Comparison of ENCODE assay signal across 8 mouse cellular contexts in the genomic region with DNA sequence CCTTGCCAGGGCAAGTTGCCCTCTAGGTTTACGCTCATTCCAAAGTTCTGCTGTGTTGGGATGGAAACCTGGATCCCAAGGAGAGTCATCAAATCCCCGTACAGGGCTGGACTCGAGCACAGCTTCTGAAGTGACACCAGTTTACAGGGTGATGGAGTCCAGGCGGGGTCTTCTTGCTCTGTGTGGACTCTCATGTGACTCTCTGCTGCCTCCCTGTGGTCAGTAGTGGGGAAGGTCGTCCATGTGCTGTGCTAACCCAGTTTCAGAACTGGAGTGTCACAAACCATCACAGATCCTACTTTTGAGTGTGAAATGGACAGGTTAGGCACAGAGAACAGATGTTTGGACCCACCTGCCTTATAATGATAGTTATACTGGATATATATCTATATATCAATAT. TPM values are rescaled to one million over a fixed set of nuclear protein-coding genes. Genes with fewer than 3 reads are reported as not detected.
DNase-seq lines count a peak whose midpoint lies in the region; ATAC-seq lines count a peak whose summit lies in the region.

No protein-coding gene starts in this region.

- H3K27me3 ChIP-seq in limb, embryonic 12.5 days, result no peaks in the 10 kb centered on the region
- H3K27me3 ChIP-seq in stomach, embryonic 14.5 days (ENCODE audit: control insufficient read depth, insufficient read depth, low read length), result no peaks in the 10 kb centered on the region

- ATAC-seq in limb, embryonic 12.5 days (ENCODE audit: insufficient number of reproducible peaks, insufficient read depth, low FRiP score, low TSS enrichment, low read depth), result peak; percentile 52; the same call in 1 of the 2 replicates
- ATAC-seq in stomach, embryonic 14.5 days (ENCODE audit: insufficient number of reproducible peaks, insufficient read depth, low FRiP score, low read depth), result peak; percentile 78; the same call in 1 of the 2 replicates

- H3K4me2 ChIP-seq in limb, embryonic 12.5 days, result no peak overlapping the region
- H3K4me2 ChIP-seq in stomach, embryonic 14.5 days (replicated peaks; ENCODE audit: low read depth, low read length), result no peak overlapping the region

- H3K36me3 ChIP-seq in limb, embryonic 12.5 days, result no peaks in the 10 kb centered on the region
- H3K36me3 ChIP-seq in stomach, embryonic 14.5 days (ENCODE audit: control insufficient read depth, insufficient read depth, low read length), result no peaks in the 10 kb centered on the region

- 20% methylated on average over 5 of the region's 5 CpGs for WGBS in limb, embryonic 12.5 days
- WGBS in stomach, embryonic 14.5 days, result 21% methylated on average over 5 of the region's 5 CpGs

- peak; percentile 77 for DNase-seq in A20 (ENCODE audit: low read depth, low spot score)
- peak; percentile 76 for DNase-seq in adrenal gland, postnatal 14 days
- peak; percentile 81 for DNase-seq in embryo, embryonic 9.5 days (ENCODE audit: extremely low spot score)
- peak; percentile 54 for DNase-seq in heart, adult 8-10 months (ENCODE audit: low spot score)
- DNase-seq in kidney, adult 9 months, result peak; percentile 82
- DNase-seq in natural killer cell, adult 2 months (ENCODE audit: low spot score in 2 of 2), result peak; percentile 32 to 42

- H3K4me3 ChIP-seq in limb, embryonic 12.5 days (replicated peaks), result no peak overlapping the region
- no peak overlapping the region for H3K4me3 ChIP-seq in stomach, embryonic 14.5 days (ENCODE audit: low read depth, low read length)

- no peaks in the 10 kb centered on the region for H3K4me1 ChIP-seq in limb, embryonic 12.5 days (replicated peaks)
- H3K4me1 ChIP-seq in stomach, embryonic 14.5 days (ENCODE audit: control insufficient read depth, insufficient read depth, low read length), result no peaks in the 10 kb centered on the region

- H3K9me3 ChIP-seq in limb, embryonic 12.5 days, result no peaks in the 10 kb centered on the region
- no peaks in the 10 kb centered on the region for H3K9me3 ChIP-seq in stomach, embryonic 14.5 days (ENCODE audit: control insufficient read depth, low read depth, low read length)

- H3K27ac ChIP-seq in limb, embryonic 12.5 days, result no peak overlapping the region
- H3K27ac ChIP-seq in stomach, embryonic 14.5 days (ENCODE audit: low read length), result no peak overlapping the region

- no peak overlapping the region for H3K9ac ChIP-seq in limb, embryonic 12.5 days (replicated peaks)
- no peak overlapping the region for H3K9ac ChIP-seq in stomach, embryonic 14.5 days (replicated peaks; ENCODE audit: low read depth, low read length)

RNA-seq across cellular contexts. Expression of gene Cckar, which starts 35.2 kb away (rescaled TPM):
- 0.56 and 0.68 TPM in 2 replicates for total RNA-seq in adrenal gland, postnatal 14 days (2021)
- not detected for total RNA-seq in heart, adult 8-10 months (2022)
- not detected in 2 replicates for polyA plus RNA-seq in limb, embryonic 12.5 days (2016; fragmentation: Nextera tagmentation; extraction: Ambion mirVana)
- polyA plus RNA-seq in stomach, embryonic 14.5 days (2014; fragmentation: Nextera tagmentation; extraction: Ambion mirVana), result 10.8 and 23.2 TPM in 2 replicates
